Mouse (Mus musculus): ENCODE measurements at regions not wholly inside any gene's neighbourhood (a gene's known extent, or its start where the extent isn't known, plus 50 kb on each side); places are given as distances from the start of the nearest gene placed in this dataset.
"Not testable (repeated sequence)": the region's sequence is repeated elsewhere in the genome, so short reads cannot be mapped to it uniquely, and the experiment has no call there.

DNA sequence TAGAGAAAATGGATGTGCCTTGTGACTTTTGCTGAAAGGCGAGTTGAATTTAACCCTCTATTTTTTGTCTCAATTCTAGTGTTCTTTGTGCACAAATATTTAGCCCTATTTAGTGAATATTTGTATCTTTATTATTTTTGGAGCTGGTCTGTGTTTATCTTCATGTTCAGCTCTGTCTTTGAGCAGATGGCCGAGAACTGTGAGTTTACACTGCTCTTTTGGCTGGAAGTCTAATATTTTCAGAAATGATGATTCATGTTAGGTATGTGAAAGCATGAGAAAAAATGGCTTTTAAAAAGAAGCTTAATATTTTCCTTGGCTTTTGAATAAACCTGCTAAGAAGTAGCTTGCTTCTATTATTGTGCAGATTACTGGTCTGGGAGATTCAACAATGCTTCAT is 505.4 kb downstream of the Sema5a start:
- no peak for DNase-seq (ENCODE audit: low read depth)

DNA sequence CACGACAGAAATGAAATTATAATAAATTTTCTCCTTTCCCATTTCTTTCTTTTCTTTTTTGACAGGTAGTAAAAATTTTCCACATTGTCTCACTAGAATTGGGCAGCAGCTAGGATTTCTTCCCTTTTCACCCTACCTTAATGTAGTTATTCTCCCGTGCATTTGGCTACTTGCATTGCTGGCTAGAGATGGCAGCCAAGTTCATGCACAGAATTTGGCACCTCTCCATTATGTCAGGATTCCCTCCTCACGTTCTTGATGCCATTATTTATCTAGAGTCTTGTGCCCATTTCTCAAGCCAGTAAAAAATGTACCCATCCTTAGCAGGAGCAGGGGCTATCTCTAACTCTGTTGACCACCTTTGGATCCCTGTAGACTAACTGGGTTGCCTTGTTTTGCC is 507.4 kb downstream of the Sema5a start:
- DNase-seq (ENCODE audit: low read depth) = no peak

DNA sequence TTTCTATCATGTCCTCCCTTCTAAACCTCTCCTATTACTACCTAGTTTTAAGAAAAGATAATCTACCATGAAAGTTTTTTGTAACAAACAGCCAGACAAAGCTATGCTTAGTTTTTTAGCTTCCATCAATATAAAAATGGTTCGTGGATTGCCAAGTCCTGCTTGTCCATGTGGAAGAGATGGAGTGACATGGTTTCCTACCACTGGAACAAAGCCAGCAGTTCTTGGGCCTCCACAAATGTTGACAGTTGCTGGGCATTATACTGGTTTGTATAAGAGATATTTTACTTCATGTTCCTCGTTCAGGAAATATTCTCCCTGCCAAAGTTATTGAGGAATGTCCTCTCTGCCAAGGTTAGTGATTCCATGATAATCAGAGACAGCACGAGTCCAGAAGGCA is 515.5 kb downstream of the Sema5a start:
- DNase-seq (ENCODE audit: low read depth) = no peak

DNA sequence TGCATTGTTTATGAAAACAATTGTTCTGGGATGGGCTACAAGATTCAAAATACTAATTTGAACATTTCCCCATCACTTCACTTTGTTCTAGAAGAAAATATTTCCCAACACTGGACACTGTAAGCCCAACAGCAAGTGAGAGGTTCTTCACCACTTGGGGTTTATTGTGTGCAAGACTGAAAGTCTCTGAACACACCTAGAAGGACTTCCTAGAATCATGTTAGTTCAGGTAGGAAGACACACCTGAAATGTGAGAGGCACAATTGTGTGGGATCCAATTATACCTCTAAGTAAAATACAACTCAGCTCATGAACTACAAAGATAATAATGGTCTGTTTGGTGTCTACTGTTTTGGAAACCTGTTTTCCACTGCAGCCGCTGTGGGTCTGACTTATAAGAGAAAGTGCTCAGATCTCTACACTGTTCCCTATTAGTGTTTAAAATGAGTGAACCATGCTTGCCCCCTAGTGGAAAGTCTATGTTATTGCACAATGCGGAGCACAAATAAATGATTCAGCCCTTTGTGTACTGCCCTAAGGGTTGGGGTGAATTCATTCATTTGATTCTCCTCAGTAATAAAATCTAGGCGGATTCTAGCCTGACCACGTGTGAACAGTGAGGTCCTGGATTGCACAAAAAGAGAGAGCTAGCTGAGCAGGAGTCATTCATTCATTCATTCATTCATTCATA is 521.5 kb downstream of the Sema5a start:
- peak; percentile 25 for DNase-seq (ENCODE audit: low read depth)

GRCm38 (mm10) chr15:32766746-32767471 is 522.3 kb downstream of the Sema5a start:
- DNase-seq (ENCODE audit: low read depth) = no peak

GRCm38 (mm10) chr15:32778226-32778598 is 533.6 kb downstream of the Sema5a start:
- DNase-seq (ENCODE audit: low read depth) = not testable (repeated sequence)

DNA sequence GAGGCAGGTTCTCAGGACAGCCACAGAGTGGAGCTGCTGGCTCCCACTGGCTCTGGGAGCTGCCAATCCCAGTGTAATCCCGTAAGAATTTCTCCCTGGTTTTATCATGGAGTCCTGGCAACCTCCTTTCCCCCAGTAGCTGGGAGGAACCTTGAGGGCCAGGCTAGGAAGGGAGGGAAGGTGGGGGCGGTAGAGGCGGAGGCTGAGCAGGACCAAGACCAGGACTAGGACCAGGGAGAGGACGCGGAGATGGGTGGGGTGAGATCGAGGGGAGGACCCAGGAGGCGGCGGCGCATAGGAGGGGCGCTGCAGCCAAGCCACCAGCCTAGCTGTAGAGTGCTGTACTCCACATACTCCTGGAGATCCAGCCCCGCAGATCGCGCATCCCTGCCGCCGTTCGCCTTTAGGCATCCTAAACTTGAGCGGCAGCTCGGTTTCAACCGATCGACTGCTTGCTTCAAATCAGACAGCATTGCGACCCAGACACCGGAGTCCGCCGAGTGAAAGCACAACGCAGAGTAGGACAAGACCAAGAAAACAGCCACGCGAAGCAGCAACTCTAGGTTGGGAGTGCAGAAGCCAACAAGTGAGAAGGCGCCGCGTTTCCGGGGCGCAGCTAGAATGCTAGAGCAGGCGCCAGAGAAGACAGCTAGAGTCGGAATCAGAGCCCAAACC is 534.1 kb downstream of the Sema5a start:
- not testable (repeated sequence) for DNase-seq (ENCODE audit: low read depth)

- DNase-seq (ENCODE audit: low read depth) = not testable (repeated sequence)
Observed at GRCm38 (mm10) chr15:32779274-32779615, 534.6 kb downstream of the Sema5a start.

- DNase-seq (ENCODE audit: low read depth) = not testable (repeated sequence)
Observed at GRCm38 (mm10) chr15:32781609-32782008, 537.0 kb downstream of the Sema5a start.

- no peak for DNase-seq (ENCODE audit: low read depth)
Observed at GRCm38 (mm10) chr15:32799222-32799621, 554.6 kb downstream of the Sema5a start.

GRCm38 (mm10) chr15:32810849-32811632 is 566.4 kb downstream of the Sema5a start:
- no peak for DNase-seq (ENCODE audit: low read depth)

GRCm38 (mm10) chr15:32839966-32840365 is 595.4 kb downstream of the Sema5a start:
- no peak for DNase-seq (ENCODE audit: low read depth)
